Mouse (Mus musculus): ENCODE results near the gene Clic6. TPM values are rescaled to one million over a fixed set of nuclear protein-coding genes. Genes with fewer than 3 reads are reported as not detected.
"Not testable (repeated sequence)": the region's sequence is repeated elsewhere in the genome, so short reads cannot be mapped to it uniquely, and the experiment has no call there.

Gene Clic6
- total RNA-seq, 4 experiments from 2014 or later, result 0.17 to 0.55 (median 0.32) TPM

DNA sequence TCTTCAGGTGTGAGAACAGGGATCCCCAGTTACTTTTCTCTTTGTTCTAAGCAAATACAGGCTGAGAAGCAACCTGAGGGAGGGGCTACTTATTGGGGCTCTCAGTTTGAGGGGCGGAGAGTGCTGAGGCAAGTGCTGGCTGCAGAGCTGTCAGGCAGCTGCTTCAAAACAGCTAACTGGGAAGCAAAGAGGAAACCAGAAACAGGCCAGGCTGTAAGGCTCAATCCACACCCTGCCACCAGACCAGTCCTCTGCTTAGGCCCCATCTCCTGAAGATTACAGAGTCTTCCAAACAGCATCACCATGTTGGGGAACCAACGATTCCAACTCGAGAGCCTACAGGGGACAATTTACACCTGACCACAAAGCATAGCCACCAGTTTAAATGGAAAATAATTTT lies 12.6 kb upstream of the Clic6 start:
- no peak for DNase-seq

DNA sequence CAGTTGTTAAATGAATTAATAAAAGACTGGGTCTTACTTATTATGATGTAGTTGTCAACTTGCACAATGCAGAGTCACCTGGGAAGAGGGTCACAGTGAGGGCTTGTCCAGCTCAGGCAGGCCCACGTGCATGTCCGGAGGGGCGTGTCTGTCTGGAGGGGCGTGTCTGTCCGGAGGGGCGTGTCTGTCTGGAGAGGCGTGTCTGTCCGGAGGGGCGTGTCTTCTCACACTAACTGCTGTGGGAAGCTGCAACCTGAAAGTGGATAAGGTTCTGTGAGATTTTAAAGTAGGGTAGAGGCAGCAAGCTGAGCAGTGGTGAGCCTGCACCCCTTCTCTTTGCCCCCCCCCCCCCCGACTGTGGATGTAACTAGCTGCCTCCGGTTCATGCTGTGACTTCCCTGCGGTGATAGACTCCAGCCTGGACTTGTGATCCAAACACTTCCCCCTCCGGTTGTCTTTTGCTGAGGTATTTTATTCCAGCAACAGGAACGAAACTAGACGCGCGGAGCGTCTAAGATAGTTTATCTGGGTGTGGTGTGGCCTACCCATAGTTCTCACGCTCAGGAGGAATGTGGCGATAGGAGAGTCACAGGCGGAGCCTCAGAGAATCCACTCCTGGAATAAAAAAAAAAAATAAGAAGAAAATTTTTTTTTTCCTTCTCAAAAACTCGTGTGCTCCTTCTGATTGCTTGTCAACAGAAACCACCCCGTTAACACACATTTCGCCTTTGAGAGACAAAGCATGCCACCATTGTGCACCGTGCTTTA lies 10.3 kb upstream of the Clic6 start:
- DNase-seq, result no peak

DNA sequence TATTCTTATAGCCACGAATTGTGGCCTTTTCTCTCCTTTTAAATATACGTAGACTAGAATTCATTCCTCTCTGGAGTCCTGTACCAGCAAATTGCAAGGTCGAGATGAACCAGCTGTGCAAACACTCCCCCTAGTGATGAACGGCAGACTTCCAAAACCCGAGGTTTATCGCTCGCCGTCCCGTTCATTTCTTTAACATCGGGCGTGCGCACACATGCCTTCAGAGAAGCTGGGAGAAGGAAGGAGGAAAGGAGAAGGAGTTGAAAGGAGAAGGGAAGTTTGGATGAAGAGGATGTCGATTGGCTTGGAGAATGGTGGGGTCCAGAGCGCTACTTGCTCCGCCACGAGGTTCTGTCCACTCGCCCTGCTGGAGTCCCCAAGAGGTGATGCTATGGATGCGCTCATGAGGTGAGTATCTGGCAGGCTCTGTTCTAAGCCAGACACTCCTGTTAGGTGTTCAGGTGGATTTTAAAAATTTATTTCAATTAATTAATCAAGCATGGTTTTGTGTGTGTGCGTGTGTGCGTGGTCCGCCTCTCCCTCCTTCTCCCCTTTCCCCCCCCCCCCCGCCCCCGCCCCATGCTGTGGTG lies 6.9 kb upstream of the Clic6 start:
- no peak for DNase-seq

DNA sequence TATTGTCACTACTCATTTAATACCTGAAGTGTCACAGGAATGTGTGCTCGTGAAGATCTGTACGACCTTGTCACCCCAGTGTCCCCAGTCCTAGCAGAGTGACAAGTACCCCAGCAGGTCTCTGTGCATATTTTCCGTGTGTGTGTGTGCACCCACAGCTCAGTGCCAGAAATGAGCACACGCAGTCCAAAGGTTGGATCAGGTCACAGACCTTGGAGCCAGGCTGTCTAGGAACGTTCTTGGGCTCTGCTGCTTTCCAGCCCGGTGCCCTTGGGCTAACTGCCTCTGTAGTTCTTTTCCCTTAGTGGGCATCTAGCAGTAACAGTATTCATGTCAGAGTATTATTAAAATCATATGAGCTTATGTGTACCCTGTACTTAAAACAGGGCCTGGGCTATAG lies 1.6 kb downstream of the Clic6 start:
- no peak for DNase-seq

DNA sequence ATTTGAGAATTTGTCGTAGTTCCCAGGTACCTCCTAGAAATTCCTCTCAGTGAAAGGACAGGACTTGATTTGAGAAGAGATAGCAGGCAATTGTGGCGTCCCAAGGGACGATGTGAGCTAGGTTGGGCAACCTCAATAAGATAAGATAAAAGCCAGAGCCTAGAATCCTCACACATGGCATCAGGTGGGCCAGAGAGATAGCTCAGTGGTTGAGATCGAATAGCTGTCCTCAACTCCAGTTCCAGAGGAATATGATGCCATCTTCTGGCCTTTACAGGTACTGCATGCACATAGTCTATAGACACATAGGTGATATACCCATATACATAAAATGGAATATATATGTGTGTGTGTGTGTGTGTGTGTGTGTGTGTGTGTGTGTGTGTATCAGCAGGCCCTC lies 2.0 kb downstream of the Clic6 start:
- DNase-seq, result no peak

DNA sequence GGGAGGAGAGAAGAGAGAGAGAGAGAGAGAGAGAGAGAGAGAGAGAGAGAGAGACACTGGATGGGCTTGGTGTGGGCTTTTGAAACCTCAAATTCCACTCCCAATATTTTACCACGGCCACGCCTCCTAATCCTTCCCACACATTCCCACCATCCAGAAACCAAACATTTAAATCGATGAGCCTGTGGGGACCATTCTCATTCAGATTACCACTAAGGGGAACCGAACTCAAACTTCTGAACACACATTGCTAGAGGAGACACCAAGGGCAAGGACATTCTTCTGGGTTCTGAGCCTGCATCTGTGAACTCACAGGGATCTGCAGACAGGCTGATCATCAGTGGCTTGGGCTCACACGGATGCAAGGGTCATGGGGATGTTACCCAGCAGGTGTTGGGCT lies 2.9 kb downstream of the Clic6 start:
- no peak for DNase-seq

DNA sequence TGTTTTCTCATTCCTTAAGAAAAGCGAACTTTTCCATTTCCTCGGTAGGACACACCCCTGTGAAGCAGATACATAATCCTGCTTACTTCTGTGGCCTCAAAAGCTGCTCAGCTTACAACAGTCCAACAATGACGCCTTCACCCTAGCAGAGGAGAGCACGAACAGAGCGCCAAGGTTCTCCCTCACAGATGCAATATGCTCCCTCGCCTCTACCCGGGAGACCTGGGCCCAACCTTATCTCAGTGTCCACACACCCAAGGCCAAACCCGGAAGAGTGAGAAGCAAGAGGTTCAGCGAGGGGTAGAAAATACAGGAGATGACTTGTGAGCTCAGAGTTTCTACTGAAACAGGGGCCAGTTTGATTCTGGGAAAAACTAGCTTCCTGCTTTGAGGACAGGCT lies 3.8 kb downstream of the Clic6 start:
- no peak for DNase-seq

DNA sequence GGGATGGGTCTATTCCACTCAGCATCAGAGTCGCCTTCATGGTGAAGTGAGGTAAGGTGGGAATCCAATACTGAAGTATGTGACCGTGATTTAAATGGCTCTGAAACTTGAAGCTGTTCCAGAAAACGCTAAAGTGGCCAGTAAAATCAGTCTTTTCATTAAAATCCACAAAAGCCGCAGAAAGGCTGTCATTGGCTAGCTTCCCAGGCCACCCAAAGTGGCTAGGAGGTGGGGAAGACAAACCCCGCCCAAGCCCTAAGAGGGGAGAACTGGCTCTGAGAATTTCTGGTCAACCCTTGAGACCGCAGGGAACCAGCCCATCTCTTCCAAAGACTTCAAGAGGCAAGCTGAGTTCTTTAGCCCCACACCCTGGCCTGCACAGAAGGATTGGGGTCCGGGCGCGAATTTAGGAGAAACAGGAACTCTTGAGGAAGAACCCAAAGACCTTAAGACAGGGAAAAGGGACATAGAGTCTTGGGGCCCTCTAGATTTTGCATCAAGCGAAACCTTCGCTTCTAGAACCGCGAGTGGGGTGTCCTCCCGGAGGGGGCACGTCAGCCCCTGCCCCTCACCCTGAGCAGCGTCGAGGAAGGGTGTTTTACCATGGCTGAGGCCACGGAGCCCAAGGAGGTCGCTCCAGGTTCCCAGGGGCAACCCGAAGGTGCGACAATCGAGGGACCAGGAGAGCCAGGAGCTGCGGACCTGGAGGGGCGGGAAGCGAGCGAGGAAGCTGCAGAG lies 12.5 kb downstream of the Clic6 start:
- DNase-seq, result no peak

DNA sequence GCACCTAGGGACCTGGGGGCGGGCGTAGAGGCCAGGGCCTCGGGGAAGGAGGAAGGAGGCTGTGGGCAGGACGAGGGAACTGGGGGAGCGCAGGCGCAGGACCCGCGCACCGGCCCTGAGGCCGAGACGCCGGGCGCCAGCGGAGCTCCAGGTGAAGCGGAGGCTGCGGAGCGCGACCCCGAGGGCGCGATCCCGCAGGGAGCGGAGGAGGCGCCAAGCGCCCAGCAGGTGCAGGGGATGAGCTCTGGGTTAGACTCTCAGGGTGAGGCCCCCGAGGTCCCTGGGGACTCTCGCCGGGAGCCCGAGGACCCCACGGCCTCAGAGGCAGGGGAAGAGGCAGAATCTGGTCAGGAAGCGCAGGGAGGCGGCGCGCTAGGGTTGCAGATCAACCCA lies 13.0 kb downstream of the Clic6 start:
- DNase-seq, result no peak

DNA sequence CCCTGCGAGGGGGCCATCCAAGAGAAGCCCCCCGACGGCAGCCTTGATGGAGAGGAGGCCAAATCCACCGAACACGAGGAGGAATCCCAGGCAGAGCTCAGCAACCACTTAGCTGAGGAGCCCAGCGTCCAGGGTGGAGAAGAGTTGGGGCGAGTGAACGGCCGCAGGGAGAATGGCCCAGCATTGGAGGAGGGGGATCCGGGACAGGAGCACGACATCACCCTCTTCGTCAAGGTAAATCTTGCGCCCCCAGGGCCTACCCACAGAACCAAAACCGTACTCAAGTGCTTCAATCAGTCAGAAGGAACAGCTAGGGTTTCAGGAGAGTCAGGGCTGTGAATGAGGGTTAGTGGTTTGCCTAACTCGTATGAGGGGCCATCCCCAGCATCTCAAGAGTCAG lies 13.8 kb downstream of the Clic6 start:
- no peak for DNase-seq

DNA sequence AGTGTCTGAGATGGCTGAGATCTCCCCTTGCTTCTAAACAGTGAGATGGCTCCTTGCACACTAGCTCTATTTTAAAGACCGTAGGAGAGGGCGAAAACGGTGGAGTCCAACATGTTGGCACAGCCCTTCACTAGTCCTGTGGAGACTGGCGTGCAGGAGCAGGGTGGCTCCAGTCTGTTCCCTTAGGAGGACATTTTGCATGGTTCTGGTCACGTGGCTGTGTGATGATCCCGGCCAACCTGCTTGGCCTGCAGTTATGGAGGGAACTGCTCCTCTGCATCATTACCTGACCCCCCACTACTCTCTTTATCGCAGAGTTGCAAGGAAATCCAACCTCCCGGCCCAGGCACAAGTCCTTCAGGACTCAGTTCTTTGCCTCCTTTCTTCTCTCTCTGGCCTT lies 15.0 kb downstream of the Clic6 start:
- DNase-seq, result no peak

DNA sequence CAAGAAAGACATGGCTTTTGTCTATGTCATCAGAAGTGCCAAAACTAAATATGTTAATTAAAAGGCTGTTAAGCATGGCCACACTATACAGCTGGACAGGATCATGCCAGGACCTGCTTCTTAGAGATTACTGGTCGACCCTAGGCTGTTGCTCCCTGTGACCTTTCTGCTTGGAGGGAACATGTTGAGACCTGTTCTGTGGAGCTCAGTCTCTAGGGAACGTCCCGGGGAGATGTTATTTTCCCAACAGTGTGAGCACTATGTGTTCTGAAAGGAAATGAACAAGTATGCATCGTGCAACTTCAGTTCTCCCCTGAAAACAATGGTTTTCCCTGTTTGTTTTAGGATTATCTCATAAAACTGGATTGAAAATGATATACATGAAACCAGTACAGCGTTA lies 17.6 kb downstream of the Clic6 start:
- DNase-seq, result no peak

DNA sequence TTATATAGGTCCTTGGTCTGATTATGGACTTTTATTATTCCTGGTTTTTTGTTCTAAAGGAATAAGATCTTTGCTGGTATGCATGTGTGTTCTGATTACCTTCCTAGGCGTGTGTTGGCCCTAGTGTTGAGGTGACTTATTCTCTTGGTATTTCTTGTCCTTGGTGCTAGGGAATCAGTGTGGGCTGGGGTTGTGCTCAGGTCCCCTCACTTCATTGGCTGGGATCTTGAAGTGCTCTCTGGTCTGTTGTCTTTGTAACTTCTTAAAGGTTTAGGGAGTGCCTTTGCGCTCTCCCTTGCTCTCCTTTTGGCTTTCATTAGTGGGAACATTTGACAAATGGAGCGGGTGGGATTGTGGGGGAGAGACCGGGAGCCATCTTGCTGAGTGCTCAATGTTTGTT lies 22.0 kb downstream of the Clic6 start:
- no peak for DNase-seq

DNA sequence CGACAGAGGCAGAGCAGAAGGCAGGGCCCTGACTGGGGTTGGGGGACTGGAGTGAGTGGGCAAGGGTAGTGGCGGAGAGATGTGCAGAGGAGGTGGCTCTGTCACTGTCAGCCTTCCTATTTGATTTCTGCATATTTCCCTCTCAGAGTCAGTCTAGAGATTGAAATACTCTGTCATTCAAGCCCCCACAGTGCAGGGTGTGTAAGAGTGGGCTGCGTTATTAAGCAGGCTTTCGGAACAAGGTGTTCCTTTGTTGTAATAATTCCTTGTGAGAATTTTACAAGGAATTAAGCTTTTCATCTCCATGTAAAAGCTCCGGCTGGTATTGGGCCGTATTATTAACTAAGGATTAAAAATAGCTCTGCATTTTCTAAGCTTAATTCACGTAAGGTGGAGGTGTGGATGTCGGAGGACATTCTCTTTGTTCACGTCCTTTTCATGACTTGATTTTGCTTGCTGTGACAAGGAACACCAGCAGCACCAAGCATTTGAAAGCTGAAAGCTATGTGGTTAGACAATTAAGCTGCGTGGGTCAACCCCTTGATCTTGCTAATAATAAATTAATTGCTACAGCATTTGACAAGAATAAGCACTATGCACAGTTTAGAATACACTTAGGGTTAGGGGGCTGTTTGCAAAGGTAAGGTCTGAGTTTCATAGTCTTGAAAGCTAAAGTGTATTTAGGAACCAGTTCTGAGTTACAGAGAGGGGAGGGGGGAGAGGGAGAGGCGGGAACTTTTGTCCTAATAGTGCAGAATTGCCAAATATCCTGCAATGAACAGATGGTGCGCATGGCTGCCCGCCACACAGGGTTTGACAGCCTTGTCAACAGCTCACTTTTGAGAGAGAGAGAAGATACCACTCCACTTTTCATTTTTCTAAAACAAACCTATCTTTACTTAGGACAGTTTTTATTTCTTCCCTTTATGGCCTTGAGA lies 25.6 kb downstream of the Clic6 start:
- no peak for DNase-seq

DNA sequence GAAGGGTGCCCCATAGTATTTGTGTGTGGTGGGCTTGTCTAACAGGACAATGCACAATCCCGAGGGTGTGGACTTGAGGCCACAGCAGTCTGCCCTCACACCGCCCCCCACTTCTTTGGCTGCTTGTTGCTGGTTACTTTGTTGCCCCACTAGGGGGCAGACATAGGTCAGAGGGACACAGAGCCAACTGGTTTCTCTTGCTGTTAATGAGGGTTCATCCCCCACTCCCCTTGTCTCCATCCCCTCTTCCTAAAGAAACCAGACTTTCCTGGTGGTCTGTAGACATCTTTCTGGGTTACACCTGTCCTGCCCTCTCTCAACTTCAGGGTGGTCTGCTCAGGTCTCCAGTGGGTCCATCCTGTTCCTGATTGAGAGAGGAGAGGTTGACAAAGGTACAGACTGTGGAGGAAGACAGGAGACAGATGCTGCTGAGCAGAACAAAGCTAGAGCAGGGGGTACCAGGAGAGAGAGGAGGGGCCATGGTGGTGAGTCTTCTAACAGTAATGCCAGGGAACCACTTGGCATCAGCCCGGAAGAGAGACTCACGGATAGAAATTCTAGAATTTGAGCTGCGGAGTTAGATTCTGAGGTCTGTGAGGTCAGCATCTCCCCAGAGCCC lies 26.3 kb downstream of the Clic6 start:
- no peak for DNase-seq

DNA sequence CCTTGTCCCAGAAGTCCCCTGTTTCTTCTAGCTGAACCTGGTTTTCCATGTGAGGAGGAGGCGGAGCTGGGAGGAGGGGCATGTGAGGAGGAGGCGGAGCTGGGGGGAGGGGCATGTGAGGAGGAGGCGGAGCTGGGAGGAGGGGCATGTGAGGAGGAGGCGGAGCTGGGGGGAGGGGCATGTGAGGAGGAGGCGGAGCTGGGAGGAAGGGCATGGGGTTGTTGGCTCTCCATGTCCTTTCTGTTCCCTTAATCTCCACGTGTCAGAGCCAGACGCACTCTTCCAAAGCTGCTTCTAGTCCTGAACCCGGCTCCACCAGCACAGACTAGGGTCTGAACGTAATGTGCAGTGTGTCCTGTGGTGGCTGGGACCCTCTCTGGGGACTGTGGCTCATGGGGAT lies 29.4 kb downstream of the Clic6 start:
- not testable (repeated sequence) for DNase-seq

DNA sequence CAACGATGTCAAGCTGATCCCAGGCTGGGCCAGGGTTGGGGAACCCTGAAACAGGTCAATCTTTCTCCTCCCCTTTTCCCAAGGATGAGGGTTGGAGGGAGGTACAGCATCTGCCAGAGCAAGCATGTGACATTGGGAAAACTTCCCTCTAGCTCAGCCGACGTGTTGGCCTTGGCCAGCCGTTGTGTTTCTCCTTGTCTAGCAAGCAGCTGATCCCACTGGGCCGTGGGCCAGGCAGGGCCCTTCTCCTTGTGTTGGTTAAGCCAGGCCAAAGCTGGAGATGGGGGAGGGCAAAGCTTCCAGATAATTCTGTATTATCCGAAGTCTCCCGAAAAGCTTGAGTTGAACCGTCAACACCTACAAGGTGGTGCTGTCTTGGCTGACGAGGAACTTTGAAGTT lies 30.6 kb downstream of the Clic6 start:
- peak; percentile 3 for DNase-seq

DNA sequence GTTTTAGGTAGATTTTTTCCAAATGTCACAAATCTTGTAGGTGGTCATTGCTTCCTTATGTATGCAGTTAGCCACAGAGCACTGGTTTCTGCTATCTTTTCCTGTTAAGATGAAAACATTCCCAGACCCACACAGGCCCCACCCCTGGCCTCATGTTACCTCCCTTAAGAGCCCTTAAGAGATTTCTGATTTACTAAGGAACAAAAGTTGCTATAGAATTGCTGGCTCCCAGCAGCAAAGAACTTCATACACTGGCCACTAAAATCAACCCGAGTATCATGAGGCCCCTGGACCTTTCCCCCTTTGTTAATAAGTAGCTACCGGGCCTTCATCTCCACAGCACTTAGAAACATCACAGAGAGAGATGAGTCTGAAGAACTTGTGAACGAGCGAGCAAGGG lies 33.2 kb downstream of the Clic6 start:
- DNase-seq, result no peak

DNA sequence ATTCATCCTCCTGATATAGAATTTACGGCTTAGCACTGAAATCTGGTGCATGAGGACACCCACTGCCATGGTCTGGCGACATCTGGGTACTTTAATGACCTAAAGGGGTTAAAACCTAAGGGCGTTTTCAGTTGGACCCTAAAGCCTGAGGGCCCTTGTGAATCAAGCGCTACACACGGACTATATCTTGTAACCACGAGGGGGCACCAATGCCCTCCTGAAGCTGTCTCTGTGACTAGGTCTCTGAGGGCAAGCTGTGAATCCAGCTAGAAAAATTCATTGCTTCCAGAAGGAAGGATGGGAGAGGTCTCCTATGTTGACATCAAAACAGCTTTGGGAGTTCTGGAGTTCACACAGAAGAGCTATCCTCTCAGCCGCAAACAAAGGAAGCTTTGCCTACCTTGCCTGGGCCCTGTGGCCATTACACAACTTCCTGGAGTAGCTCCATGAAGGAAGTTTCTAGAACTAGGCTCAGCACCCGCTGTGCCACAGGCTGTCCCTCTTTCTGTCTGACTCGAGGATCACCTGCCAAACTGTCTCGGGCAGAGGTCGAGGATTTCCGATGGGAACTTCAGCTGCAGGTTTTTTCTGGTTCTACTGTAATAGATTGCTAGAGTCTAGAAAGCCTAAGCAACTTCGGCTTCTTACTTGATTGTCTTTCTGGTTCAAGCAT lies 34.4 kb downstream of the Clic6 start:
- no peak for DNase-seq

DNA sequence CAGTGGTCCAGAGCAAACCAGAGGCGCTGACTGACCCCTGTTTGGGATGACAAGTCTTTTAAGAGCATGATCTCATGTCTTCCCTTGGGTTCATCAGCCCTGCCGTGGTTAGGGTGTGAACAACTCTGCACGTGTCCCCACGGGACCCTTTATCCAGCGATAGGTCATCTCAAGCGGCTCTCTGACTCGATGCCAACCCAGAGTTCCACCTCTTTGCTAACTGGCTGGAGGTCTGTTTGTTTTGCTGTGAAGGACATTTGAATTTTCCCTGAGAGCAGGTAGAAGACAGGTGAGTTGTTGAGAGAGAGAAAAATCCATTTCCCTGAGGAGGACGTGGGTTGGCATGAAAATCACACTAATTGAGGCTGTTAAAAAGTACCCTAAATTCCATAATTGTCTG lies 37.8 kb downstream of the Clic6 start:
- no peak for DNase-seq

DNA sequence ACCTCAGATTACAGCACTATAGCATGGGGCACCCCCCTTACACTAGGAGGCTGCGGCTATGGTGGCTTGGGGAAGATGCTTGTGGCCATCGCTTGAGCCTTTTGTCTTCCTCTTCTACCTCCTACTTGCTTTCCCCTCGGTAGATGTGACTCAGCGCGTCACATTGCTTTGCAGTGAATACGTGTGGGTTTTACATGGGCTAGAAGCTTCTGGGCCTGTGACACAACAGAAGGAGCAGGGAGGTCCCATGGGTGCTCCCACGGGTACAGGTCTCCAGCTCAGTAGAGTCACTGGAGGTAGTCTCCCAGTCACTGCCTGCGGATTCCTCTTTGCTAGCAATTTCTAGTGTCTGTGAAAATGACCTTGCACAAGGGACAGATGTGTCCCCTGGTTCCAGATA lies 39.1 kb downstream of the Clic6 start:
- DNase-seq, result no peak

DNA sequence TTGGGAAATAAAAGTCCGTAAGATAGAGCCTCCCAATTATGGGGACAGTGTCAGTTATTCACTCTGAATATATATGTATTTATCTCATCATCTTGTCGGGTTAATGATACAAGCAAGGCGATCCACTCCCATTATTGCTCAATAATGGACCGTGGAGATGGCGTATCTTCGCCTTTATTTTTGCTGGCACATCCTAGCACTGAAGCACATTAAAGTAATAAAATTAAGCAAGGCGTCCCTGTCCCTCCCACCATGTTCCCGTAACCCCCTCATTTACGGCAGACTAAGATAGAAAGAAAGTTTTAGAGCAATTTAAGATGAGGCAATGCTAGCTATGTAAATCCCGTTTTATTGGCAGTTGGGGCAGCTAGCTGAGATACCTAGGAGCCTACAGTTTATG lies 40.4 kb downstream of the Clic6 start:
- no peak for DNase-seq
